Mouse (Mus musculus) erythroblast, embryonic 14.5 days (primary cell): ENCODE measurements around the gene Rbfox3. TPM values are rescaled to one million over a fixed set of nuclear protein-coding genes. Genes with fewer than 3 reads are reported as not detected.

Source experiments
- H3K27me3 ChIP-seq: 2 replicates; pipeline ENCODE4 v1.6.1; 2012; ENCODE audit warnings: inconsistent platforms; ENCODE audit not compliant: control insufficient read depth
- H3K36me3 ChIP-seq: 2 replicates; pipeline ENCODE4 v1.6.1; 2012; ENCODE audit warnings: mild to moderate bottlenecking, inconsistent platforms; ENCODE audit not compliant: control insufficient read depth
- H3K4me1 ChIP-seq: 2 replicates; pipeline ENCODE4 v1.6.1; 2012; ENCODE audit warnings: inconsistent platforms; ENCODE audit not compliant: control insufficient read depth
- H3K4me3 ChIP-seq: replicated peaks from 2 replicates; pipeline ENCODE3; 2012; ENCODE audit warnings: moderate library complexity, mild to moderate bottlenecking, inconsistent platforms
- H3K9me3 ChIP-seq: 2 replicates; pipeline ENCODE4 v1.6.1; 2012; ENCODE audit warnings: low read length, inconsistent platforms, mixed read lengths; ENCODE audit not compliant: control insufficient read depth
- GATA1 ChIP-seq: IDR thresholded peaks from 2 replicates; pipeline ENCODE4 v1.6.1; 2012; ENCODE audit warnings: low read length, inconsistent platforms, mixed read lengths
- TAL1 ChIP-seq: IDR thresholded peaks from 3 replicates; pipeline ENCODE4 v1.6.1; 2012; ENCODE audit warnings: low read length, inconsistent platforms, mixed read lengths
- polyA plus RNA-seq: library from polyadenylated mRNA; stranded (reverse); fragments of >175 nt; gene quantifications from 2 replicates; pipeline ENCODE4 v1.2.3, GENCODE M21; 2012

Rbfox3 gene
- polyA plus RNA-seq, 1 experiment, result 0.02 TPM

DNA sequence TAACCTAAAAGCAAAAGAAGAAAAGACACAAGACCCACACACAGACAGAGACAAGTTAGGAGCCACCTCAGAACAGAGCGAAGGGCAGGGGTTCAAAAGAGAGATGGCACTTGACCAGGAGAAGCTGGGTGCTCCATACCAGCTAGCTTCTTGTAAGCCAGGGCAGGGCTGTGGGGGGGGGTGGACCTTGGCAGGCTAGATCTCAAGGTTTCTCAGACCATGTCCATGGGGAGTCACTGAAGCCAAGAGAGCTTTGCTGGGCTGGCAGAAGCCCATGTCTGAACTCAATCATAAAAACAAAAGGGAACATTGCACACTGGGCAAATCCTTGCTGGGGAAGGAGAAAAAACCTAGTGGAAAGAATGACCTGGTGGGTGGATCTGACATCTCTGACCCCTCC is 327.4 kb downstream of the Rbfox3 start:
- TF ChIP-seq GATA1, result no peak
- no peak for TF ChIP-seq TAL1
- no peaks in the 10 kb centered on the region for H3K36me3 ChIP-seq
- no peaks in the 10 kb centered on the region for H3K9me3 ChIP-seq

GRCm38 (mm10) chr11:118583573-118583972 is 327.8 kb downstream of the Rbfox3 start:
- Histone ChIP-seq H3K4me1 (no peaks in the 10 kb centered on the region), H3K9me3 (no peaks in the 10 kb centered on the region), H3K4me3 (no peak overlapping the region), H3K36me3 (no peaks in the 10 kb centered on the region), H3K27me3 (no peaks in the 10 kb centered on the region)
- TF ChIP-seq GATA1, result no peak
- TF ChIP-seq TAL1, result no peak

More for the DNA sequence above, 327.4 kb downstream of the Rbfox3 start:
- Histone ChIP-seq H3K27me3 (no peaks in the 10 kb centered on the region), H3K4me1 (no peaks in the 10 kb centered on the region), H3K4me3 (no peak overlapping the region)

- no peak for TF ChIP-seq TAL1
- no peak for TF ChIP-seq GATA1
- H3K27me3 ChIP-seq, result no peaks in the 10 kb centered on the region; the same call in 1 of the 2 replicates
- H3K4me1 ChIP-seq, result no peaks in the 10 kb centered on the region
- H3K4me3 ChIP-seq, result no peak overlapping the region
- no peaks in the 10 kb centered on the region for H3K9me3 ChIP-seq
- H3K36me3 ChIP-seq, result no peaks in the 10 kb centered on the region
Observed at GRCm38 (mm10) chr11:118581019-118581418, 330.4 kb downstream of the Rbfox3 start.

- H3K27me3 ChIP-seq, result no peaks in the 10 kb centered on the region; the same call in 1 of the 2 replicates
- H3K36me3 ChIP-seq, result no peaks in the 10 kb centered on the region
- H3K4me3 ChIP-seq, result no peak overlapping the region
- H3K4me1 ChIP-seq, result no peaks in the 10 kb centered on the region
- no peaks in the 10 kb centered on the region for H3K9me3 ChIP-seq
- TF ChIP-seq TAL1 (no peak), GATA1 (no peak)
Observed at GRCm38 (mm10) chr11:118579622-118580021, 331.8 kb downstream of the Rbfox3 start.

DNA sequence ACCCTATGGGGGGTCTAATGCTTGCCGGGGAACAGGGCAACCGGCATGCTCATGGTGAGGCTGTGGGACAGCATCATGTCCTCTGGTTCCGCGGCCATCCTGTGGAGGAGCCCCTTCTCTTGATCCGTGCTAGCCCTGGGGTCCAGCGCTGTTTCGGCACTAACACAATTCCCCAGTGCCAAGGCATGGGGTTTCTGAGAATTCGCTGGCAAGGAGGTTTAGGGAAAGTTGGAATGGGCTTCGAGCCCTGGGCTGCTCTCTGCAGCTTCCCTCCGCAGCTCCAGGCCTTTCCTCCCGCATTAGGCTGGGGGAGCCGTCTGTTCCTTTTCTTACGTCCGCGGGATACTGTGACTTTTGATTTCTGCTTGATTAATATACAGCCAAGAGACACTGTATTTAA is 334.1 kb downstream of the Rbfox3 start:
- H3K9me3 ChIP-seq, result no peaks in the 10 kb centered on the region

GRCm38 (mm10) chr11:118576611-118577010 is 334.8 kb downstream of the Rbfox3 start:
- peaks cover 5% of the 10 kb centered on the region; the same call in 1 of the 2 replicates for H3K27me3 ChIP-seq
- no peaks in the 10 kb centered on the region for H3K9me3 ChIP-seq
- no peak overlapping the region for H3K4me3 ChIP-seq
- no peak for TF ChIP-seq GATA1
- no peak for TF ChIP-seq TAL1
- no peaks in the 10 kb centered on the region for H3K36me3 ChIP-seq
- H3K4me1 ChIP-seq, result no peaks in the 10 kb centered on the region

More for the DNA sequence above, 334.1 kb downstream of the Rbfox3 start:
- TF ChIP-seq GATA1, result no peak
- TF ChIP-seq TAL1, result no peak
- Histone ChIP-seq H3K36me3 (no peaks in the 10 kb centered on the region), H3K4me3 (no peak overlapping the region), H3K27me3 (peaks cover 3% of the 10 kb centered on the region; the same call in 1 of the 2 replicates), H3K4me1 (no peaks in the 10 kb centered on the region)

GRCm38 (mm10) chr11:118574418-118574817 is 337.0 kb downstream of the Rbfox3 start:
- Histone ChIP-seq H3K9me3 (no peaks in the 10 kb centered on the region), H3K36me3 (no peaks in the 10 kb centered on the region), H3K4me1 (no peaks in the 10 kb centered on the region), H3K27me3 (peaks cover 26% of the 10 kb centered on the region), H3K4me3 (no peak overlapping the region)
- TF ChIP-seq TAL1 (no peak), GATA1 (no peak)

DNA sequence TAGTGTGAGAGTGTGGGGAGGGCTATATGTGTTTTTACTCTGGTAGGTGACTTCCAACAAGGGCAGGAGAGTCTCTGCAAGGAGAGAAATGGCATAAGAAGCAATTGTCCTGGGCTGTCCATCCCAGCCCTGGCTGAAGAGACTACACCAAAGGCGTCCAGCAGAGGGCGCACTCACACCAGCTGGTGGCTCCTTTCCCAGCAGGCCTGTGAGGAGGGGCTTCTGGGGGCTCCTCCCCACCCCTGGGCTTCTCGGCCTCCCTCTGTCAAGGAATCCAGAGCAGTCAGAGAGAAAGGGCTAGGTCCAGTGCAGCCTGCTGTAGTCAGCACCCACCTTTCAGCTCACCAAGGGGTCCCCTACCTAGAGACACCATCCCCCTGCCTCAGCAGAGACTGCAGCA is 337.8 kb downstream of the Rbfox3 start:
- Histone ChIP-seq H3K9me3 (no peaks in the 10 kb centered on the region), H3K4me3 (no peak overlapping the region), H3K27me3 (peaks cover 35% of the 10 kb centered on the region), H3K36me3 (no peaks in the 10 kb centered on the region), H3K4me1 (no peaks in the 10 kb centered on the region)
- TF ChIP-seq GATA1, result no peak
- no peak for TF ChIP-seq TAL1

GRCm38 (mm10) chr11:118573000-118573399 is 338.4 kb downstream of the Rbfox3 start:
- no peak overlapping the region for H3K4me3 ChIP-seq
- TF ChIP-seq GATA1, result no peak
- TF ChIP-seq TAL1, result no peak
- no peaks in the 10 kb centered on the region for H3K36me3 ChIP-seq
- H3K9me3 ChIP-seq, result no peaks in the 10 kb centered on the region
- peaks cover 41% of the 10 kb centered on the region for H3K27me3 ChIP-seq
- H3K4me1 ChIP-seq, result no peaks in the 10 kb centered on the region

DNA sequence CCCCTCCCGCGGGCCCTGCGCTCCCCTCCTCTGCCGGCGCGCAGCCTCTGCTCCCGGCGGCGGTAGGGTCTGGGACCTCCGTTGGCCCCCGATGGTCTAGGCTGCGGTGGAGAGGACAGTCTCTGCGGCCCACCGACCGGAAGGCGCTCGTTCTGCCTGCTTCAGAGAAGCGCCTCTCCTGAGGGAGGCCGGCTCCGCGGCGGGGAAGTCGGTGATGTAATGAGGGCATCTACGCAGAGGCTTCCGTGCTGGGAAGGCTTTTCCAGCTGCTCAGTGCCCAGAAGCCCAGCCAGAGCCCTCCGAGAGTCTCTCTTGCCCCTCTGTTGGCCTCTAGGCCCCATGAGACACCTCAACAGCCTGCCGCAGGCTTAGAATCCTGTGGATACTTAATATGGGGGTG is 341.2 kb downstream of the Rbfox3 start:
- TF ChIP-seq TAL1 (no peak), GATA1 (no peak)
- H3K9me3 ChIP-seq, result no peaks in the 10 kb centered on the region
- peaks cover 47% of the 10 kb centered on the region for H3K27me3 ChIP-seq

More for the DNA sequence above, 341.2 kb downstream of the Rbfox3 start:
- H3K4me1 ChIP-seq, result no peaks in the 10 kb centered on the region
- no peaks in the 10 kb centered on the region for H3K36me3 ChIP-seq
- H3K4me3 ChIP-seq, result no peak overlapping the region
